Comparison of ENCODE assay signal across 9 mouse cellular contexts in genomic region chr3:96159820-96160219, GRCm38 (mm10). TPM values are rescaled to one million over a fixed set of nuclear protein-coding genes. Genes with fewer than 3 reads are reported as not detected.
A peak's percentile ranks its signal among the peaks of the same experiment; 100 is the strongest.
DNase-seq lines count a peak whose midpoint lies in the region; ATAC-seq and TF ChIP-seq lines count a peak whose summit lies in the region.
"Had no signal": no experiment of that assay in that cellular context is flagged by ENCODE, and none has a peak within 500 bp of the region (broad histone marks: within the 10 kb centered on the region; RNA-seq: fewer than 3 reads in every experiment).

No protein-coding gene starts in this region.

- peaks cover 13% of the 10 kb centered on the region for H3K36me3 ChIP-seq in liver, embryonic 12.5 days

- peak overlapping the region; percentile 85 for H3K27ac ChIP-seq in bone marrow macrophage, adult 2 months (ENCODE audit: insufficient read depth, low read depth, low read length)
- peak overlapping the region; percentile 95 for H3K27ac ChIP-seq in embryonic fibroblast, embryonic 13.5 days (ENCODE audit: insufficient read depth, low read length)
- peak overlapping the region; percentile 64; the same call in 1 of the 2 replicates for H3K27ac ChIP-seq in liver, embryonic 12.5 days

- no peak for TF ChIP-seq POLR2A in bone marrow macrophage, adult 2 months (IDR thresholded peaks at IDR 0.05; ENCODE audit: borderline replicate concordance, low read depth, low read length)
- no peak for TF ChIP-seq POLR2A in embryonic fibroblast, embryonic 13.5 days (IDR thresholded peaks at IDR 0.05; ENCODE audit: low read depth, low read length)

- H3K4me2 ChIP-seq in liver, embryonic 12.5 days, result no peak overlapping the region

- WGBS in liver, embryonic 12.5 days (ENCODE audit: insufficient replicate concordance), result 67% methylated on average over 4 of the region's 4 CpGs

- peaks cover 56% of the 10 kb centered on the region for H3K27me3 ChIP-seq in liver, embryonic 12.5 days (replicated peaks)

- peaks cover 31% of the 10 kb centered on the region for H3K4me1 ChIP-seq in bone marrow macrophage, adult 2 months (ENCODE audit: control insufficient read depth, insufficient read depth, low read length)
- peaks cover 12% of the 10 kb centered on the region for H3K4me1 ChIP-seq in embryonic fibroblast, embryonic 13.5 days (ENCODE audit: control insufficient read depth, insufficient read depth, low read length)
- H3K4me1 ChIP-seq in liver, embryonic 12.5 days, result peaks cover 16% of the 10 kb centered on the region

- no peaks in the 10 kb centered on the region for H3K9me3 ChIP-seq in liver, embryonic 12.5 days (replicated peaks)

- no peak for TF ChIP-seq CTCF in bone marrow macrophage, adult 2 months (IDR thresholded peaks at IDR 0.05; ENCODE audit: low read depth, low read length)
- TF ChIP-seq CTCF in embryonic fibroblast, embryonic 13.5 days (IDR thresholded peaks at IDR 0.05; ENCODE audit: borderline replicate concordance, insufficient read depth, low read length), result no peak

- ATAC-seq in liver, embryonic 12.5 days, result no peak

- DNase-seq in kidney, adult 18-20 months, result peak; percentile 32
- DNase-seq in kidney, postnatal 10 days, result no peak
- DNase-seq in adrenal gland, adult 8-10 months, result no peak
- no peak for DNase-seq in natural killer cell, adult 2 months (ENCODE audit: low spot score in 2 of 2)
- DNase-seq: right cerebral cortex, postnatal 14 days; thymus, postnatal 4 days had no signal

- H3K9ac ChIP-seq in liver, embryonic 12.5 days, result no peak overlapping the region

- 0 out of 2 replicates have a peak overlapping the region, but pooled peaks have one; percentile 2 for H3K4me3 ChIP-seq in bone marrow macrophage, adult 2 months (ENCODE audit: insufficient read depth, low read length)
- H3K4me3 ChIP-seq in embryonic fibroblast, embryonic 13.5 days (ENCODE audit: insufficient read depth, low read length), result no peak overlapping the region
- H3K4me3 ChIP-seq in liver, embryonic 12.5 days, result no peak overlapping the region

RNA-seq across cellular contexts. Expression of gene Mtmr11, which starts 2.0 kb away (rescaled TPM):
- polyA plus RNA-seq in bone marrow macrophage, adult 2 months (2012; ENCODE audit: insufficient read depth, insufficient read length, missing spikeins), result 12.6 and 14.4 TPM in 2 replicates
- polyA plus RNA-seq in embryonic fibroblast, embryonic 13.5 days (2011; ENCODE audit: insufficient read length, low read depth, missing spikeins), result 41.8 and 52.6 TPM in 2 replicates
- polyA plus RNA-seq in liver, embryonic 12.5 days (2016; fragmentation: Nextera tagmentation; extraction: Ambion mirVana), result 2.4 and 3.9 TPM in 2 replicates
- 10 to 100 TPM; 14.7 to 70.7 (median 43.7) TPM for total RNA-seq in adrenal gland, adult 8-10 months (2022)

RNA-seq across cellular contexts. Expression of gene Sf3b4, which starts 12.3 kb away (rescaled TPM):
- polyA plus RNA-seq in bone marrow macrophage, adult 2 months (2012; ENCODE audit: insufficient read depth, insufficient read length, missing spikeins), result 53.7 and 62.7 TPM in 2 replicates
- polyA plus RNA-seq in embryonic fibroblast, embryonic 13.5 days (2011; ENCODE audit: insufficient read length, low read depth, missing spikeins), result 63.3 and 70.6 TPM in 2 replicates
- polyA plus RNA-seq in liver, embryonic 12.5 days (2016; fragmentation: Nextera tagmentation; extraction: Ambion mirVana), result 135 and 142 TPM in 2 replicates
- 10 to 100 TPM; 46.8 to 59.3 (median 50.8) TPM for total RNA-seq in adrenal gland, adult 8-10 months (2022)

RNA-seq across cellular contexts. Expression of gene Sv2a, which starts 21.1 kb away (rescaled TPM):
- 0.64 and 0.92 TPM in 2 replicates for polyA plus RNA-seq in bone marrow macrophage, adult 2 months (2012; ENCODE audit: insufficient read depth, insufficient read length, missing spikeins)
- polyA plus RNA-seq in embryonic fibroblast, embryonic 13.5 days (2011; ENCODE audit: insufficient read length, low read depth, missing spikeins), result 1.8 and 2.0 TPM in 2 replicates
- 1.1 and 1.4 TPM in 2 replicates for polyA plus RNA-seq in liver, embryonic 12.5 days (2016; fragmentation: Nextera tagmentation; extraction: Ambion mirVana)
- 10 to 100 TPM in 3 of 4 experiments, 1 to 10 TPM in 1; 9.4 to 16.7 (median 13.6) TPM for total RNA-seq in adrenal gland, adult 8-10 months (2022)

RNA-seq across cellular contexts. Expression of gene Otud7b, which starts 55.5 kb away (rescaled TPM):
- polyA plus RNA-seq in bone marrow macrophage, adult 2 months (2012; ENCODE audit: insufficient read depth, insufficient read length, missing spikeins), result 4.7 and 5.1 TPM in 2 replicates
- 26.0 and 30.0 TPM in 2 replicates for polyA plus RNA-seq in embryonic fibroblast, embryonic 13.5 days (2011; ENCODE audit: insufficient read length, low read depth, missing spikeins)
- 10.8 and 12.7 TPM in 2 replicates for polyA plus RNA-seq in liver, embryonic 12.5 days (2016; fragmentation: Nextera tagmentation; extraction: Ambion mirVana)
- 10 to 100 TPM; 37.8 to 55.2 (median 47.2) TPM for total RNA-seq in adrenal gland, adult 8-10 months (2022)

RNA-seq across cellular contexts. Expression of gene Bola1, which starts 59.7 kb away (rescaled TPM):
- polyA plus RNA-seq in bone marrow macrophage, adult 2 months (2012; ENCODE audit: insufficient read depth, insufficient read length, missing spikeins), result 14.1 and 19.0 TPM in 2 replicates
- polyA plus RNA-seq in embryonic fibroblast, embryonic 13.5 days (2011; ENCODE audit: insufficient read length, low read depth, missing spikeins), result 9.6 and 10.4 TPM in 2 replicates
- 57.4 and 61.7 TPM in 2 replicates for polyA plus RNA-seq in liver, embryonic 12.5 days (2016; fragmentation: Nextera tagmentation; extraction: Ambion mirVana)
- 10 to 100 TPM; 24.2 to 48.0 (median 33.0) TPM for total RNA-seq in adrenal gland, adult 8-10 months (2022)
